Mouse (Mus musculus): ENCODE results near the gene Adamts16. TPM values are rescaled to one million over a fixed set of nuclear protein-coding genes. Genes with fewer than 3 reads are reported as not detected.

Adamts16 gene
- total RNA-seq, 2 experiments from 2014 or later, result 4.4 to 4.7 TPM

- intact Hi-C loops (cut with DNase I), result loop anchor here (5.0 kb wide), 1 partner anchor 70 kb away; no protein-coding TSS in a partner anchor
- no peak for DNase-seq (ENCODE audit: low spot score in 2 of 2)
These were observed 4.0 kb downstream of the Adamts16 start for GRCm38 (mm10) chr13:70837571-70837970.

GRCm38 (mm10) chr13:70836246-70836645 is 5.4 kb downstream of the Adamts16 start:
- no peak for DNase-seq (ENCODE audit: low spot score in 2 of 2)
- intact Hi-C loops (cut with DNase I), result loop anchor here (5.0 kb wide), 1 partner anchor 69 kb away; no protein-coding TSS in a partner anchor

GRCm38 (mm10) chr13:70832593-70833138 is 8.9 kb downstream of the Adamts16 start:
- DNase-seq (ENCODE audit: low spot score in 2 of 2), result no peak
- intact Hi-C loops (cut with DNase I), result no loop called here

- intact Hi-C loops (cut with DNase I), result no loop called here
- DNase-seq (ENCODE audit: low spot score in 2 of 2), result peak in 1 of 2 experiments; percentile 58
These were observed 10.6 kb downstream of the Adamts16 start for GRCm38 (mm10) chr13:70831041-70831440.

GRCm38 (mm10) chr13:70827507-70827906 is 14.1 kb downstream of the Adamts16 start:
- DNase-seq (ENCODE audit: low spot score in 2 of 2), result no peak
- intact Hi-C loops (cut with DNase I), result no loop called here

- no peak for DNase-seq (ENCODE audit: low spot score in 2 of 2)
- intact Hi-C loops (cut with DNase I), result no loop called here
These were observed 16.3 kb downstream of the Adamts16 start for GRCm38 (mm10) chr13:70825265-70825664.

GRCm38 (mm10) chr13:70823757-70824156 is 17.9 kb downstream of the Adamts16 start:
- intact Hi-C loops (cut with DNase I), result no loop called here
- no peak for DNase-seq (ENCODE audit: low spot score in 2 of 2)

- no peak for DNase-seq (ENCODE audit: low spot score in 2 of 2)
- intact Hi-C loops (cut with DNase I), result no loop called here
These were observed 22.6 kb downstream of the Adamts16 start for GRCm38 (mm10) chr13:70818982-70819381.

- intact Hi-C loops (cut with DNase I), result no loop called here
- no peak for DNase-seq (ENCODE audit: low spot score in 2 of 2)
These were observed 27.2 kb downstream of the Adamts16 start for GRCm38 (mm10) chr13:70814423-70814822.

GRCm38 (mm10) chr13:70805506-70805905 is 36.1 kb downstream of the Adamts16 start:
- intact Hi-C loops (cut with DNase I), result no loop called here
- no peak for DNase-seq (ENCODE audit: low spot score in 2 of 2)

GRCm38 (mm10) chr13:70802849-70803248 is 38.8 kb downstream of the Adamts16 start:
- intact Hi-C loops (cut with DNase I), result no loop called here
- no peak for DNase-seq (ENCODE audit: low spot score in 2 of 2)

GRCm38 (mm10) chr13:70799322-70799721 is 42.3 kb downstream of the Adamts16 start:
- DNase-seq (ENCODE audit: low spot score in 2 of 2), result no peak
- intact Hi-C loops (cut with DNase I), result no loop called here

GRCm38 (mm10) chr13:70798396-70798795 is 43.2 kb downstream of the Adamts16 start:
- intact Hi-C loops (cut with DNase I), result loop anchor here (1.0 kb wide), 1 partner anchor 160 kb away; no protein-coding TSS in a partner anchor
- DNase-seq (ENCODE audit: low spot score in 2 of 2), result peak; percentile 42 to 80

- DNase-seq (ENCODE audit: low spot score in 2 of 2), result peak in 1 of 2 experiments; percentile 79
- intact Hi-C loops (cut with DNase I), result no loop called here
These were observed 47.5 kb downstream of the Adamts16 start for GRCm38 (mm10) chr13:70794074-70794572.

- intact Hi-C loops (cut with DNase I), result no loop called here
- no peak for DNase-seq (ENCODE audit: low spot score in 2 of 2)
These were observed 48.0 kb downstream of the Adamts16 start for GRCm38 (mm10) chr13:70793660-70794059.

- intact Hi-C loops (cut with DNase I), result no loop called here
- DNase-seq (ENCODE audit: low spot score in 2 of 2), result no peak
These were observed 48.7 kb downstream of the Adamts16 start for GRCm38 (mm10) chr13:70792950-70793349.

GRCm38 (mm10) chr13:70789806-70790205 is 51.8 kb downstream of the Adamts16 start:
- intact Hi-C loops (cut with DNase I), result no loop called here

GRCm38 (mm10) chr13:70789022-70789421 is 52.6 kb downstream of the Adamts16 start:
- intact Hi-C loops (cut with DNase I), result no loop called here
- DNase-seq (ENCODE audit: low spot score in 2 of 2), result no peak

More at GRCm38 (mm10) chr13:70789806-70790205, 51.8 kb downstream of the Adamts16 start:
- DNase-seq (ENCODE audit: low spot score in 2 of 2), result no peak

- no peak for DNase-seq (ENCODE audit: low spot score in 2 of 2)
- intact Hi-C loops (cut with DNase I), result no loop called here
These were observed 56.5 kb downstream of the Adamts16 start for GRCm38 (mm10) chr13:70785078-70785477.

- intact Hi-C loops (cut with DNase I), result no loop called here
- no peak for DNase-seq (ENCODE audit: low spot score in 2 of 2)
These were observed 57.5 kb downstream of the Adamts16 start for GRCm38 (mm10) chr13:70784126-70784525.

- intact Hi-C loops (cut with DNase I), result no loop called here
- DNase-seq (ENCODE audit: low spot score in 2 of 2), result no peak
These were observed 61.8 kb downstream of the Adamts16 start for GRCm38 (mm10) chr13:70779781-70780180.

Measured in left cerebral cortex, postnatal 25 days (tissue).